Mouse (Mus musculus) kidney, embryonic 14.5 days (tissue): Measurements from ENCODE around the gene Tnfsf9. TPM values are rescaled to one million over a fixed set of nuclear protein-coding genes. Genes with fewer than 3 reads are reported as not detected.
A peak's percentile ranks its signal among the peaks of the same experiment; 100 is the strongest.

Source experiments
- ATAC-seq: fragments of 200-750 bp; cut with Nextera tagmentation; 2 replicates; pipeline ENCODE4 v1.8.0; 2017; ENCODE audit warnings: moderate number of reproducible peaks, mild to moderate bottlenecking, moderate TSS enrichment, moderate library complexity; ENCODE audit not compliant: low FRiP score, low TSS enrichment
- H3K27ac ChIP-seq: fragments of 300-500 bp; sonication (generic); 2 replicates; pipeline ENCODE4 v1.5.1; 2014; ENCODE audit warnings: low read depth, mild to moderate bottlenecking, low read length, moderate library complexity, mixed read lengths
- H3K27me3 ChIP-seq: fragments of 300-500 bp; sonication (generic); 2 replicates; pipeline ENCODE4 v1.6.1; 2014; ENCODE audit warnings: mild to moderate bottlenecking, low read length; ENCODE audit not compliant: control insufficient read depth, insufficient read depth
- H3K36me3 ChIP-seq: fragments of 300-500 bp; sonication (generic); 2 replicates; pipeline ENCODE4 v1.6.1; 2014; ENCODE audit warnings: low read length, mixed read lengths; ENCODE audit not compliant: control insufficient read depth, insufficient read depth
- H3K4me1 ChIP-seq: fragments of 300-500 bp; sonication (generic); 2 replicates; pipeline ENCODE4 v1.6.1; 2014; ENCODE audit warnings: low read length, mixed read lengths; ENCODE audit not compliant: control insufficient read depth, insufficient read depth
- H3K4me2 ChIP-seq: fragments of 300-500 bp; sonication (generic); replicated peaks from 2 replicates; pipeline ENCODE4 v1.6.1; 2014; ENCODE audit warnings: low read depth, mild to moderate bottlenecking, low read length
- H3K4me3 ChIP-seq: fragments of 300-500 bp; sonication (generic); 2 replicates; pipeline ENCODE4 v1.5.1; 2014; ENCODE audit warnings: mild to moderate bottlenecking, low read length
- H3K9ac ChIP-seq: fragments of 300-500 bp; sonication (generic); 2 replicates; pipeline ENCODE4 v1.6.1; 2014; ENCODE audit warnings: low read depth, mild to moderate bottlenecking, low read length, moderate library complexity
- H3K9me3 ChIP-seq: fragments of 300-500 bp; sonication (generic); 2 replicates; pipeline ENCODE4 v1.6.1; 2016; ENCODE audit warnings: low read length; ENCODE audit not compliant: control insufficient read depth
- WGBS: fragments of 180-500 bp; shearing (Covaris S2); extraction: QIAGEN DNeasy Blood & Tissue Kit; methylation state at CpG from one replicate; pipeline ENCODE4 v1.1.7; 2014; 5-methylcytosine and 5-hydroxymethylcytosine counted together
- polyA plus RNA-seq: library from polyadenylated mRNA; unstranded; fragments of >200 nt; fragmentation: Nextera tagmentation; extraction: Ambion mirVana; gene quantifications from 2 replicates; pipeline ENCODE4 v1.2.1, GENCODE M21; 2014

Gene Tnfsf9
- polyA plus RNA-seq, 1 experiment from 2014 or later: 10.1 TPM

DNA sequence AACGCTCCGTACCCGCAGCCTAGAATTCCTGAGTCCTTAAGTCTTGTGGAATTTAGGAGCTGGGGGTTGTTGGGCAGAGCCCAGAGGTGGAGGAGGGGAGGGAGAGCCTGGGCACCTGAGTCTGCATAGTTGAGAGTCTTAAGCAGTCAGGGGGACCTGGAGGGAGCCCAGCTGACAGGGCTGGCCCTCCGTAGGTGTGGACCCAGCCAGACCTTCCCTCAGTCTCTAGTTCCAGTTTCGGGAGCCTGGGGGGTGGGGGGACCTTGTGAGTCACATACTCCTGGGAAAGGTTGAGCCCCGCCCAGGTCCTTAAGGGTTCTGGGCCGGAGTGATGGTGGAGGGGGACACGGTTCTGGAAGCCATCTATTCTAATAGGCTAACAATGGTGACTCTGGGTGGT lies 42.1 kb upstream of the Tnfsf9 start:
- H3K4me1 ChIP-seq: no peaks in the 10 kb centered on the region
- peak overlapping the region; percentile 42; the same call in 1 of the 2 replicates for H3K9ac ChIP-seq
- no peaks in the 10 kb centered on the region for H3K9me3 ChIP-seq
- H3K4me2 ChIP-seq: peak overlapping the region; percentile 31
- no peaks in the 10 kb centered on the region for H3K36me3 ChIP-seq
- H3K27me3 ChIP-seq: peaks cover 24% of the 10 kb centered on the region
- ATAC-seq: no peak
- 4% methylated on average over 8 of the region's 8 CpGs for WGBS
- H3K4me3 ChIP-seq: peak overlapping the region; percentile 37
- H3K27ac ChIP-seq: no peak overlapping the region

DNA sequence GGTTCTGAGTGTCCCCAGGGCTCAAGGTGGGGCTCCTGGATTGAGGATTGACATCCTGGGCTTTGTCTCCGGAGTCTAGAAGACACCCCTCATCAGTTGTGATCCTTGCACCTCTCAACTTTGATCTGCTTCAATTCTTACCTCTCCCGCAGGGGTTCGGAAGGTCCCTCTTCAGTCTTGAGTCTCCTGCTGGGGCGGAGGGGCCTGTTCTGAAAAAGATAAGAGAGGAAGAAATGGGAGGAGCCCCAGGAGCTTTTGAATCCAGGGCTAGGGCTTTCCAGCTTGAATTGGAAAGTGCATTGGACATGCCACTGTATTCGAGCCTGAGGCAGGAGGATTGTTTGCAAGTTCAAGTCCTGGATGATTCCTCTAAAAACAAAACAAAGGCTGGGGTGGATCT lies 38.2 kb upstream of the Tnfsf9 start:
- WGBS: 73% methylated on average over 5 of the region's 5 CpGs
- H3K27me3 ChIP-seq: peaks cover 14% of the 10 kb centered on the region
- no peak overlapping the region for H3K4me3 ChIP-seq
- H3K9me3 ChIP-seq: no peaks in the 10 kb centered on the region
- H3K9ac ChIP-seq: no peak overlapping the region
- H3K36me3 ChIP-seq: no peaks in the 10 kb centered on the region
- no peak overlapping the region for H3K27ac ChIP-seq
- no peaks in the 10 kb centered on the region for H3K4me1 ChIP-seq
- no peak for ATAC-seq
- H3K4me2 ChIP-seq: no peak overlapping the region

DNA sequence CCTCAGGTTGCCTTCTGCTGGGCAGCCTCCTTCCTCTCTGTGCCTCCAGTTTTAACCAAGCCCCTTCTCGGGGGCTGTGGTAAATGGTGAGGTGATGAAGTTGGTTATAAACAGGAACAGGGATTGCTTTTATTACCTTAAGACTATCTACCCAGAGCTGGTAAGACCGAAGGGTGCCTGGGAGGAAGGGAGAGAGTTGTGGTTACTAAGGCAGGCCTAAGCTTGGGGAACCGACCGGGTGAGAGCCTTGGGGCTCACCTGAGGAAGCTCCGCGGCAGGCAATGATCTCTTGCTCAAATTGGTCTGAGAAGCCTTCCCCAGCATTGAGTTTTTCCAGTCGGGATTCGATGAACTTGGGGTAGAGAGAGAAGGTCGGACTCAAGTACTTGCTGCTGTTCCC lies 34.9 kb upstream of the Tnfsf9 start:
- Histone ChIP-seq H3K27ac (no peak overlapping the region), H3K9ac (0 out of 2 replicates have a peak overlapping the region, but pooled peaks have one; percentile 20), H3K4me1 (no peaks in the 10 kb centered on the region), H3K4me3 (0 out of 2 replicates have a peak overlapping the region, but pooled peaks have one; percentile 12), H3K9me3 (no peaks in the 10 kb centered on the region), H3K27me3 (no peaks in the 10 kb centered on the region), H3K4me2 (peak overlapping the region; percentile 42), H3K36me3 (no peaks in the 10 kb centered on the region)
- ATAC-seq: no peak
- WGBS: 9% methylated on average over 9 of the region's 9 CpGs

DNA sequence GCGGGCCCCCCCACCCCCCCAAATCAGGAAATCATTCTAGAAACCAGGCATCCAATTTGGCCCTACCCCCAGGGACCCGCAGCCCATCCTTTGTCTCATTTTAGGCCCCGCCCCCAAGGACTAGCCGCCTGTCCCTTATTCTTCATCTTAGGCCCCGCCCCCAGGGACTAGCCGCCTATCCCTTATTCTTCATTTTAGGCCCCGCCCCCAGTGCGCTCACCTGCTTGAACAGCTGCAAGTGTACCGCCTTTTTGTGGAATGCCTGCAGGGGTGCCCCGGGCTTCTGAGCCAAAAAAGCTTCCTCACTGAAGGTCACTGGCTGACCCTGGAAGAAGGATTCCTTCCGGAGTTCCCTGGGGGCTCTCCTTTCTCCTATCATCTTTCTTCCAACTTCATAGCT lies 34.4 kb upstream of the Tnfsf9 start:
- Histone ChIP-seq H3K9ac (no peak overlapping the region), H3K27ac (no peak overlapping the region), H3K4me1 (no peaks in the 10 kb centered on the region), H3K27me3 (no peaks in the 10 kb centered on the region), H3K9me3 (no peaks in the 10 kb centered on the region), H3K4me3 (0 out of 2 replicates have a peak overlapping the region, but pooled peaks have one; percentile 12), H3K4me2 (peak overlapping the region; percentile 42), H3K36me3 (no peaks in the 10 kb centered on the region)
- peak; percentile 51; the same call in 1 of the 2 replicates for ATAC-seq
- 3% methylated on average over 11 of the region's 11 CpGs for WGBS

DNA sequence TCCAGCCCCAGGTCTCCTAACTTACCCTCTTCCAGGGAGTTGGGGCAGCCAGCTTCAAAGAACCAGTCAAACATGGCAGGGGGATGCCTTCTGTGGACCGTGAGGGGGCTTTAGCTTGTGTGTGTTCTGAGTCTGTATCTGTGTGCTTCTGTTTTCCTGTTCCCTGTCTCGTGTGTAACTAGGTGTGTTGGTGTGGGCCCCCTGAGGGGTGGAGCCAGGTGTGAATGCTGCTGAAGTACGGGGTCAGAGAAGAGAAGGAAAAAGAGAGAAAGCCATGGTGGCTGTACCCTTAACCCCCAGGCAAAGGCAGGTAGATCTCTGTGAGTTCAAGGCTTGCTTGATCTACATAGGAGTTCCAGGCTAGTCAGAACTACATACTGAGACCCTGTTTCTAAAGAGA lies 28.2 kb upstream of the Tnfsf9 start:
- Histone ChIP-seq H3K4me3 (no peak overlapping the region), H3K36me3 (no peaks in the 10 kb centered on the region), H3K9me3 (no peaks in the 10 kb centered on the region), H3K27me3 (no peaks in the 10 kb centered on the region), H3K9ac (no peak overlapping the region), H3K4me2 (no peak overlapping the region), H3K4me1 (no peaks in the 10 kb centered on the region), H3K27ac (no peak overlapping the region)
- ATAC-seq: no peak
- WGBS: 51% methylated on average over 3 of the region's 3 CpGs

DNA sequence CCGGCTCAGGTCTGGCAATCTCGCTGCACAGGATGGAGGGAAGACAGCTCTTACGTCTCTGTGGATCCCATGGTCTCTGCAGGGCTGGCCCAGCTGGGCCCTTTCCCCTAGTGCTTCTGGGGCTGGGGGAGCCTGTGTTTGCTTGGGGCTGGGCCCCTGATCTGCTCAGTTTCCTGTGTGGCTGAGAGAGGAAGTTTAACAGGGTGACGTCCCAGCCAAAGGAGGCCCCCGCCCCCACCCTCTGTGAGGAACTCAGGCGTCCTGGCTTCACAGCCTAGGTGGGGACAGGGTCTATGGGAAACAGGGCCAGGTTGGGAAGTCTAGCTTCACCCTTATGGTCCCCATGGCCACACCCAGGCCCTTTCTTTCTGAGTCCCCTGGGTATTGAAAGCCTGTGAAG lies 26.8 kb upstream of the Tnfsf9 start, which contains the start of gene Dennd1c:
TSS of gene Dennd1c (minus strand) at position 179 of the 400 bp plus-strand sequence.
- ATAC-seq: no peak

DNA sequence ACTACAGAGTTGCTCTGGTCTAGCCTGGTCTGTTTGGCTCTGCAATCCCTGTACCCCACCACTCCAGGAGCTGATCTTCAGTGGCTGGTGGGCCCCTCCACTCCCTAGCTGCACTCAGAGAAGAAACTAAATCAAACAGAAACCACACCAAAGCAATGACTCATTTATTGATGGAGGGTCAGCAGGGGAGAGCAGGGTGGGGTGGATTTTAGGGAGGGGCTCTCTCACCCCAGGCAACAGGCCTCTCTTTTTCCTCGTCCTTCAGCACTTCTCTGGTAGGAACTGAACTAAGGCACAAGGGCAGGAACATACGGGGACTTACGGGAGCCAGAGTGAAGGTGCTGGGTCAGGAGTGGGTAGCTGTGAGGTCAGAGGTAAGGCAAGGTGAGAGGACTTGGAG lies 25.2 kb upstream of the Tnfsf9 start:
- no peaks in the 10 kb centered on the region for H3K27me3 ChIP-seq
- H3K9ac ChIP-seq: no peak overlapping the region
- ATAC-seq: no peak
- H3K4me2 ChIP-seq: no peak overlapping the region
- no peak overlapping the region for H3K27ac ChIP-seq
- H3K4me3 ChIP-seq: no peak overlapping the region
- WGBS: 70% methylated on average over 3 of the region's 3 CpGs
- H3K36me3 ChIP-seq: no peaks in the 10 kb centered on the region
- no peaks in the 10 kb centered on the region for H3K9me3 ChIP-seq
- no peaks in the 10 kb centered on the region for H3K4me1 ChIP-seq

More for the DNA sequence above, 26.8 kb upstream of the Tnfsf9 start, which contains the start of gene Dennd1c:
- Histone ChIP-seq H3K4me2 (no peak within 1 kb of the TSS), H3K9me3 (no peaks in the 10 kb centered on the region), H3K36me3 (no peaks in the 10 kb centered on the region), H3K4me3 (no peak within 1 kb of the TSS), H3K27ac (no peak within 1 kb of the TSS), H3K9ac (no peak within 1 kb of the TSS; the same call in 1 of the 2 replicates), H3K27me3 (no peaks in the 10 kb centered on the region), H3K4me1 (no peaks in the 10 kb centered on the region)
- 41% methylated on average over 6 of the region's 6 CpGs for whole genome bisulfite sequencing

DNA sequence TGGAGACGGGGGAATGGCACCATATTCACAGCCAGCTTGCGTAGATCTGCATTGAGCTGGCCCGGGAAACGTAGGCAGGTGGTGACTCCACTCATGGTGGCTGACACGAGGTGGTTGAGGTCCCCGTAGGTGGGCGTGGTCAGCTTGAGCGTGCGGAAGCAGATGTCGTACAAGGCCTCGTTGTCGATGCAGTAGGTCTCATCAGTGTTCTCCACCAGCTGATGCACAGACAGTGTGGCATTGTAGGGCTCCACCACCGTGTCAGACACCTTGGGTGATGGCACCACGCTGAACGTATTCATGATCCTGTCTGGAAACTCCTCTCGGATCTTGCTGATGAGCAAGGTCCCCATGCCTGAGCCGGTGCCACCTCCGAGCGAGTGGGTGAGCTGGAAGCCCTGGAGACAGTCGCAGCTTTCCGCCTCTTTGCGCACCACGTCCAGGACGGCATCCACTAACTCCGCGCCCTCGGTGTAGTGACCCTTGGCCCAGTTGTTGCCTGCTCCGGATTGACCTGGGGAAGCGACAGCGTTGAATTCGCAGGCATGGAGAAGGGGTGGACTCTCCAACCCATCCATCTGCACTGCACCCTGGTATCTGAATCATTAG lies 23.8 kb upstream of the Tnfsf9 start:
- no peak overlapping the region for H3K27ac ChIP-seq
- no peak overlapping the region for H3K4me2 ChIP-seq
- no peaks in the 10 kb centered on the region for H3K4me1 ChIP-seq
- H3K9me3 ChIP-seq: no peaks in the 10 kb centered on the region
- no peak overlapping the region for H3K4me3 ChIP-seq
- no peaks in the 10 kb centered on the region for H3K36me3 ChIP-seq
- ATAC-seq: no peak
- 93% methylated on average over 31 of the region's 31 CpGs for WGBS
- no peaks in the 10 kb centered on the region for H3K27me3 ChIP-seq
- H3K9ac ChIP-seq: no peak overlapping the region

DNA sequence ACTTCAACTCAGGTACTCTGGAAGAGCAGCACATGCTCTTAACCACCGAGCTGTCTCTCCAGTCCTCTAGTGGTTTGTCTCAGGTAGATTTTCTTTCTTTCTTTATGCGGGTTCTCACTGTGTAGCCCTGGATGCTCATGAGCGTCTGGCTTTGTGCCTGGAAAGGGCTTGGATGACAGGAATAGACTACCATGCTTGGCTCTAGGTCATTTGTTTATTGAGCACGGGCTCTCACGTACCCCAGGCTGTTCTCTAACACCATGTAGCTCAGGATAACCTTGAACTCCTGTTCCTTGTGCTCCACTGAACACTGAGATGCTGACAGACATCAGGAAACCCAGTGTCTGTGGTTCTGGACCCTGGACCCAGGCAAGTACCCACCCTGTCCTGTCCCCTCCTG lies 22.6 kb upstream of the Tnfsf9 start:
- no peak overlapping the region for H3K9ac ChIP-seq
- no peak overlapping the region for H3K4me2 ChIP-seq
- no peaks in the 10 kb centered on the region for H3K36me3 ChIP-seq
- no peaks in the 10 kb centered on the region for H3K9me3 ChIP-seq
- H3K27me3 ChIP-seq: no peaks in the 10 kb centered on the region
- H3K4me1 ChIP-seq: peaks cover 8% of the 10 kb centered on the region
- H3K4me3 ChIP-seq: no peak overlapping the region
- ATAC-seq: no peak
- no peak overlapping the region for H3K27ac ChIP-seq
- WGBS: 81% methylated on average over 5 of the region's 5 CpGs
